Mouse (Mus musculus): Measurements from ENCODE around the gene Endou. TPM values are rescaled to one million over a fixed set of nuclear protein-coding genes. Genes with fewer than 3 reads are reported as not detected.

Endou gene
- polyA plus RNA-seq, 1 experiment, result 18.9 TPM

- 0 out of 2 replicates have a peak, but pooled peaks cover 2% of the 10 kb centered on the region for H3K4me1 ChIP-seq (ENCODE audit: control insufficient read depth, insufficient read depth, low read length)
- no peak for DNase-seq
- H3K4me3 ChIP-seq (replicated peaks; ENCODE audit: extremely low read depth, low read depth, low read length), result no peak overlapping the region
- WGBS, result 91% methylated on average over 10 of the region's 10 CpGs
- TF ChIP-seq POLR2A (IDR thresholded peaks at IDR 0.05; ENCODE audit: borderline replicate concordance, extremely low read depth, low read depth, low read length), result no peak
- no peak for TF ChIP-seq CTCF (IDR thresholded peaks at IDR 0.05; ENCODE audit: insufficient read depth, low read length)
Observed at GRCm38 (mm10) chr15:97666457-97666770, 64.7 kb downstream of the Endou start.

GRCm38 (mm10) chr15:97665770-97666456, 65.2 kb downstream of the Endou start:
- DNase-seq, result no peak
- WGBS, result 68% methylated on average over 25 of the region's 25 CpGs
- 0 out of 2 replicates have a peak, but pooled peaks cover 2% of the 10 kb centered on the region for H3K4me1 ChIP-seq (ENCODE audit: control insufficient read depth, insufficient read depth, low read length)
- no peak overlapping the region for H3K4me3 ChIP-seq (replicated peaks; ENCODE audit: extremely low read depth, low read depth, low read length)
- TF ChIP-seq POLR2A (IDR thresholded peaks at IDR 0.05; ENCODE audit: borderline replicate concordance, extremely low read depth, low read depth, low read length) (no peak), CTCF (IDR thresholded peaks at IDR 0.05; ENCODE audit: insufficient read depth, low read length) (no peak)

GRCm38 (mm10) chr15:97664981-97665668, 66.0 kb downstream of the Endou start:
- no peaks in the 10 kb centered on the region for H3K4me1 ChIP-seq (ENCODE audit: control insufficient read depth, insufficient read depth, low read length)
- WGBS, result 62% methylated on average over 16 of the region's 16 CpGs
- no peak for DNase-seq
- peak; percentile 71 for TF ChIP-seq CTCF (IDR thresholded peaks at IDR 0.05; ENCODE audit: insufficient read depth, low read length)
- TF ChIP-seq POLR2A (IDR thresholded peaks at IDR 0.05; ENCODE audit: borderline replicate concordance, extremely low read depth, low read depth, low read length), result no peak
- H3K4me3 ChIP-seq (replicated peaks; ENCODE audit: extremely low read depth, low read depth, low read length), result no peak overlapping the region

GRCm38 (mm10) chr15:97663750-97664406, 67.3 kb downstream of the Endou start:
- DNase-seq, result peak; percentile 71
- TF ChIP-seq CTCF (IDR thresholded peaks at IDR 0.05; ENCODE audit: insufficient read depth, low read length) (peak; percentile 86), POLR2A (IDR thresholded peaks at IDR 0.05; ENCODE audit: borderline replicate concordance, extremely low read depth, low read depth, low read length) (no peak)
- Histone ChIP-seq H3K4me3 (replicated peaks; ENCODE audit: extremely low read depth, low read depth, low read length) (peak overlapping the region; percentile 84), H3K4me1 (ENCODE audit: control insufficient read depth, insufficient read depth, low read length) (no peaks in the 10 kb centered on the region)
- WGBS, result 2% methylated on average over 19 of the region's 19 CpGs

Other genes with a start within 250 kb of the Endou start
- 3.1 and 5.0 TPM in 2 replicates for gene Rpap3, start 25.5 kb downstream of the Endou start, polyA plus RNA-seq (2012; rRNA removed)
- gene Rapgef3, start 36.6 kb upstream of the Endou start, polyA plus RNA-seq (2012; rRNA removed), result 94.2 and 133 TPM in 2 replicates
- 158 and 174 TPM in 2 replicates for gene Slc48a1, start 47.2 kb upstream of the Endou start, polyA plus RNA-seq (2012; rRNA removed)
- 254 and 294 TPM in 2 replicates for gene Hdac7, start 113.2 kb upstream of the Endou start, polyA plus RNA-seq (2012; rRNA removed)
- gene Vdr, start 179.3 kb upstream of the Endou start, polyA plus RNA-seq (2012; rRNA removed), result 4.0 and 6.3 TPM in 2 replicates
- gene Tmem106c, start 232.9 kb upstream of the Endou start, polyA plus RNA-seq (2012; rRNA removed), result 25.8 and 34.2 TPM in 2 replicates